ENCODE assay signal across 28 mouse cellular contexts in genomic region chr5:128526432-128526831, GRCm38 (mm10).
DNase-seq lines count a peak whose midpoint lies in the region; ATAC-seq lines count a peak whose summit lies in the region.
"Had no signal": no experiment of that assay in that cellular context is flagged by ENCODE, and none has a peak within 500 bp of the region (broad histone marks: within the 10 kb centered on the region; RNA-seq: fewer than 3 reads in every experiment).

No protein-coding gene starts in this region.

- ATAC-seq in embryonic facial prominence, embryonic 14.5 days (ENCODE audit: low read depth): 0 out of 2 replicates have a peak, but pooled peaks have one; percentile 53
- no peak for ATAC-seq in kidney, embryonic 15.5 days (replicated peaks; ENCODE audit: low FRiP score)
- ATAC-seq: CD4-positive, CD25-positive, alpha-beta regulatory T cell, adult 4 months; forebrain, embryonic 14.5 days; forebrain, embryonic 16.5 days had no signal

- H3K27me3 ChIP-seq in embryonic facial prominence, embryonic 14.5 days (replicated peaks; ENCODE audit: control insufficient read depth, insufficient read depth, low read length): no peaks in the 10 kb centered on the region
- peaks cover 64% of the 10 kb centered on the region for H3K27me3 ChIP-seq in embryonic facial prominence, embryonic 10.5 days (replicated peaks; ENCODE audit: low read depth, poor library complexity, severe bottlenecking)
- peaks cover 8% of the 10 kb centered on the region; the same call in 1 of the 2 replicates for H3K27me3 ChIP-seq in kidney, embryonic 15.5 days
- H3K27me3 ChIP-seq: CH12.LX had no signal

- H3K4me2 ChIP-seq in embryonic facial prominence, embryonic 14.5 days (ENCODE audit: low read depth, low read length): no peak overlapping the region
- no peak overlapping the region for H3K4me2 ChIP-seq in kidney, embryonic 15.5 days
- H3K4me2 ChIP-seq: embryonic facial prominence, embryonic 12.5 days; embryonic facial prominence, embryonic 15.5 days; forebrain, embryonic 12.5 days had no signal

- no peaks in the 10 kb centered on the region for H3K36me3 ChIP-seq in embryonic facial prominence, embryonic 14.5 days (ENCODE audit: control insufficient read depth, insufficient read depth, low read length)
- H3K36me3 ChIP-seq in embryonic facial prominence, embryonic 10.5 days (replicated peaks): no peaks in the 10 kb centered on the region
- no peaks in the 10 kb centered on the region for H3K36me3 ChIP-seq in kidney, embryonic 15.5 days
- H3K36me3 ChIP-seq: embryonic facial prominence, embryonic 12.5 days; embryonic facial prominence, embryonic 15.5 days; forebrain, embryonic 10.5 days; forebrain, embryonic 12.5 days; G1E had no signal

- no peaks in the 10 kb centered on the region for H3K4me1 ChIP-seq in embryonic facial prominence, embryonic 14.5 days (ENCODE audit: control insufficient read depth, insufficient read depth, low read length)
- H3K4me1 ChIP-seq in embryonic facial prominence, embryonic 10.5 days: peaks cover 16% of the 10 kb centered on the region
- H3K4me1 ChIP-seq in kidney, embryonic 15.5 days: peaks cover 10% of the 10 kb centered on the region

- no peak overlapping the region for H3K27ac ChIP-seq in embryonic facial prominence, embryonic 14.5 days (replicated peaks; ENCODE audit: low read depth, low read length)
- H3K27ac ChIP-seq in embryonic facial prominence, embryonic 10.5 days (replicated peaks): no peak overlapping the region
- H3K27ac ChIP-seq in kidney, embryonic 15.5 days: no peak overlapping the region
- H3K27ac ChIP-seq: embryonic facial prominence, embryonic 12.5 days; forebrain, embryonic 10.5 days; forebrain, embryonic 12.5 days had no signal

- H3K4me3 ChIP-seq in embryonic facial prominence, embryonic 14.5 days (ENCODE audit: low read depth, low read length): no peak overlapping the region
- H3K4me3 ChIP-seq in embryonic facial prominence, embryonic 10.5 days: no peak overlapping the region
- H3K4me3 ChIP-seq in kidney, embryonic 15.5 days (replicated peaks): no peak overlapping the region
- H3K4me3 ChIP-seq: embryonic facial prominence, embryonic 12.5 days; embryonic facial prominence, embryonic 15.5 days; erythroblast, embryonic 14.5 days; forebrain, embryonic 10.5 days; forebrain, embryonic 12.5 days had no signal

- H3K9ac ChIP-seq in embryonic facial prominence, embryonic 14.5 days (ENCODE audit: low read depth, low read length): no peak overlapping the region
- H3K9ac ChIP-seq in kidney, embryonic 15.5 days: no peak overlapping the region
- H3K9ac ChIP-seq: embryonic facial prominence, embryonic 12.5 days; embryonic facial prominence, embryonic 15.5 days; forebrain, embryonic 12.5 days had no signal

- WGBS in embryonic facial prominence, embryonic 14.5 days: 66% methylated on average over 5 of the region's 5 CpGs
- WGBS in embryonic facial prominence, embryonic 10.5 days: 79% methylated on average over 5 of the region's 5 CpGs
- 69% methylated on average over 5 of the region's 5 CpGs for WGBS in kidney, embryonic 15.5 days

- H3K9me3 ChIP-seq in embryonic facial prominence, embryonic 14.5 days (ENCODE audit: control insufficient read depth, low read length): no peaks in the 10 kb centered on the region
- no peaks in the 10 kb centered on the region for H3K9me3 ChIP-seq in embryonic facial prominence, embryonic 10.5 days
- H3K9me3 ChIP-seq in kidney, embryonic 15.5 days (replicated peaks): no peaks in the 10 kb centered on the region
- H3K9me3 ChIP-seq: embryonic facial prominence, embryonic 12.5 days; embryonic facial prominence, embryonic 15.5 days; forebrain, embryonic 10.5 days; forebrain, embryonic 12.5 days had no signal

- peak; percentile 58 for DNase-seq in embryonic facial prominence, embryonic 14.5 days (ENCODE audit: low spot score)
- DNase-seq in embryonic facial prominence, embryonic 10.5 days (ENCODE audit: low spot score): no peak
- DNase-seq in urinary bladder, adult 18-20 months (ENCODE audit: low spot score in 2 of 2): peak; percentile 49 to 66
- no peak for DNase-seq in urinary bladder, postnatal 4 days (ENCODE audit: low spot score in 2 of 2)
- DNase-seq in urinary bladder, postnatal 25 days (ENCODE audit: low spot score): peak; percentile 42
- no peak for DNase-seq in urinary bladder, postnatal 10 days (ENCODE audit: low spot score)
- DNase-seq: adrenal gland, adult 2 months; adrenal gland, postnatal 10 days; adrenal gland, postnatal 25 days; B cell, adult 2 months; cerebellum, adult 11 months; cerebellum, adult 18-20 months; cerebellum, adult 8-10 months; cerebellum, adult 9-11 months; cerebellum, postnatal 14 days; cerebellum, postnatal 36 days; embryo, embryonic 11 days had no signal

Comparison
In these comparisons a context has a peak if more than half of its experiments do, and no peak if none do; other contexts are left out.
1. DNase-seq: peak in embryonic facial prominence, embryonic 14.5 days (single experiment), urinary bladder, adult 18-20 months (2 of 2) and urinary bladder, postnatal 25 days (single experiment); none in embryonic facial prominence, embryonic 10.5 days (single experiment), urinary bladder, postnatal 4 days (0 of 2) and urinary bladder, postnatal 10 days (single experiment).